Mouse (Mus musculus) gastrocnemius, adult 2 months (tissue): ENCODE results near the gene Fam83e. TPM values are rescaled to one million over a fixed set of nuclear protein-coding genes. Genes with fewer than 3 reads are reported as not detected.
A peak's percentile ranks its signal among the peaks of the same experiment; 100 is the strongest.

Experiments
- DNase-seq: peaks from one replicate; pipeline ENCODE4 v3.0.0; 2022
- H3K27ac ChIP-seq: fragments of 200-600 bp; 2 replicates; pipeline ENCODE4 v1.8.1; 2022; ENCODE audit warnings: mild to moderate bottlenecking
- H3K4me3 ChIP-seq: fragments of 200-600 bp; 2 replicates; pipeline ENCODE4 v1.8.1; 2022; ENCODE audit warnings: mild to moderate bottlenecking, moderate library complexity
- CTCF ChIP-seq: fragments of 200-600 bp; IDR thresholded peaks from 2 replicates; pipeline ENCODE4 v1.8.1; 2022; ENCODE audit warnings: antibody characterized with exemption, mild to moderate bottlenecking, moderate library complexity
- intact Hi-C: fragments of 180-260 bp; cut with DNase I; formaldehyde crosslinking; loops from one replicate; pipeline ENCODE4 v1.15.1; 2025
- total RNA-seq, 2 experiments: library from RNA; stranded (reverse); gene quantifications; 2 replicates each; pipeline ENCODE4 v1.2.3; 2021

The Fam83e gene
- total RNA-seq, 2 experiments from 2014 or later = 0.08 to 0.31 TPM

DNA sequence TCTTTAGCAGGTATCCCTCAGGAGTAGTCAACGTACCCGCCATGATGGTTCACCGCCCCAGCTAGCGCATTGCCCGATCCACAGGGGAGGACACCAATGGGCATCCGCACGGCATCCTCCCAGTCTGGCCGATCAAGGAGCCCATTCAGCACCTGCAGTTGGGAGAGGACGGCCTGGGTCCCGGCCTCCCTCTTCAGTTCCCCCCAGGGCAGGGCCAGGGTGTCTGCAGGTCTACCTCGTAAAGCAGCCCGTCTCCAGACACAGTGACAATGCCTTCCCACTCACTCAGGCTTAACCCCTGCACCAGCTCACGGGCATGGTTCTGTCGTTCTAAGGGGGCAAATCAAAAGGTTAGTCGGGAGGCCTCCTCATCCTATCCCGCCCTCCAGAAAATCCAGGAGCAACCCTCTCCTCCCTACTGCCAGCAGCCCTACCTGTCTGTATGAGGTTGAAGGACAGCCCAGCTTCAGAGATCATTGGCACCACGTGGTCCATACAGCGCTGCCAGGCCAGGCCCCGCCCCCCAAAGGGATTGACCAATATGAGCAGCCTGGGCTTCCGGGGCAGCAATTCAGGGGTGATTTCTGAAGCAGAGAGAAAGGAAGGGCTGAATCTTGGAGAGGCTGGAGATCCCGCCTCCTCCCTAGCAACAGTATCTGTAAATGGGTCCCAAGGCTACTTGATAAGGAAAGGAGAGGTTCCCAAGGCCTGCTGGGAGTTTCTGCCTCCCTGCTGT, 8.8 kb upstream of the Fam83e start:
- Histone ChIP-seq H3K27ac (peak overlapping the region; percentile 93), H3K4me3 (no peak overlapping the region)
- TF ChIP-seq CTCF = no peak
- DNase-seq = peak; percentile 77
- intact Hi-C loops = loop anchor here (10.0 kb wide), 2 partner anchors 1157 to 1337 kb away; partner anchors contain the start of gene Nr1h2

DNA sequence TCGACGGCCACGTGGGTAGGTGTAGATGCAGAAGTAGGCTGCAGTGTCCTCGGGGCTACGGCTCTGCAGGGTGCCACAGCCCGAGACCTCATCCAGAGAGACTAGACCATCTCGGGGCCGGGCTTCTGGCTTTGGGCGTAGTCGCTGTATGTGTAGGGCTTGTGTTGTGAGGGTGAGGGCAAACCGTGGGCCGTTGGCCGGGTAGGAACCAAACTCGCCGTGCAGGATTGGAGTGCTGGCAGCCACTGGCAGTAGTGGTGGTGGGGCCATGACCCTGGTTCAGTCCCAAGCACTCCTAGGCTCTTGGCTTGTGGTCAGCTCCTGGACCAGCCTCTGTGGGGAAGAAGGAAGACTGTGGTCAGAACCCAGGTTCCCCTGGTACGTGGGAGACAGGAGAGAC, 7.6 kb upstream of the Fam83e start:
- no peak overlapping the region for H3K27ac ChIP-seq
- H3K4me3 ChIP-seq = no peak overlapping the region
- intact Hi-C loops = loop anchor here (10.0 kb wide), 2 partner anchors 1159 to 1339 kb away; partner anchors contain the start of gene Nr1h2
- TF ChIP-seq CTCF = no peak
- peak; percentile 41 for DNase-seq

DNA sequence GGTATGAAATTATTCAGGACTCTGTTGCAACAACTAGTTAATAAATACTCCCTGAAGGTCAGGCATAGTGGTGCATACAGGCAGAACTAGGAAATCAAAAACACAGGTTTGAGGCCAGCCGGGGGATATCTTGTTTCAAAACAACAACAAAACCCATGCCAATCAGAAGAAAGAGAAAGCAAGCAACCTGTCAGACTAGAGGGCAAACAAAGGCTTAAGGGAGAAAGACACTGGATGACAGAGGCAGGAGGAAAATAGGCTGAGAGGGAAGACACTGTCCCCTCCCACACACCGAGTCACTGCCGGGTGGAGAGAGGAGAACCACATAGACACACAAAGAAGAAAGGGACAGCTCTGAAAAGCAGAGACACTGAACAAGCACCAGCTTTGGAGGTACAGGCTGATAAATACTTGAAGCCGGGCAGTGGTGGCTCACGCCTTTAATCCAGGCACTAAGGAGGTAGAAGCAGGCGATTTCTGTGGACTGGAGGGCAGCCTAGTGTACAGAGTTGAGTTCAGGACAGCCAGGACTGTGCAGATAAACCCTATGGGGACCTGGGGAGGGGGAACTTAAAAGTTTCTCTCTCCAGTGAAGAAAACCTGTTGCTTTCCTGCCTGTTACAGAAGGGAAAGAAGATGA, 7.0 kb upstream of the Fam83e start:
- Histone ChIP-seq H3K27ac (peak overlapping the region; percentile 94), H3K4me3 (peak overlapping the region; percentile 93)
- intact Hi-C loops = loop anchor here (10.0 kb wide), 2 partner anchors 1159 to 1339 kb away; partner anchors contain the start of gene Nr1h2
- DNase-seq = no peak
- TF ChIP-seq CTCF = no peak

DNA sequence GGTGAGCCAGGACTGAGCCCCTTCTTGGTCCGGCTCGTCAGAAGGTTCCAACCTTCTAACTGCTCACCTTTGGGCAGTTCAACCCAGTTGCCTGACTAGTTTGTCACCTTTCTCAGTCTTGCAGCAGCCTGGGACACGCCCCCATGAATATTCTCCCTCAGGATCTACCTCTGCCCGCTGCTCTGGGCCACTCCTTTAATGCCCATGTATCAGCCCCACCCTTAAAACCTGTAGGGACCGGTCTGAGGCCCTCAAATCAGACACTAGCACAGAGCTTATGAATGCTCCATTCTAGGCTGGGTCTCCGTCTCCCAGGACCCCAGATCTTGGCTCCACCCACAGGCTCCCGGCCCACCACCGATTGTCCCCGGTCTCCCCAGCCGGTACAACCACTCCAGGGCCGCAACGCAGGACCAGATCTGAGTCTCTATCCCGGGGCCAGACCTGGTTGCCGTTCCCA, 6.4 kb upstream of the Fam83e start:
- Histone ChIP-seq H3K27ac (peak overlapping the region; percentile 94), H3K4me3 (peak overlapping the region; percentile 93)
- no peak for DNase-seq
- intact Hi-C loops = loop anchor here (10.0 kb wide), 2 partner anchors 1160 to 1340 kb away; partner anchors contain the start of gene Nr1h2
- TF ChIP-seq CTCF = no peak

DNA sequence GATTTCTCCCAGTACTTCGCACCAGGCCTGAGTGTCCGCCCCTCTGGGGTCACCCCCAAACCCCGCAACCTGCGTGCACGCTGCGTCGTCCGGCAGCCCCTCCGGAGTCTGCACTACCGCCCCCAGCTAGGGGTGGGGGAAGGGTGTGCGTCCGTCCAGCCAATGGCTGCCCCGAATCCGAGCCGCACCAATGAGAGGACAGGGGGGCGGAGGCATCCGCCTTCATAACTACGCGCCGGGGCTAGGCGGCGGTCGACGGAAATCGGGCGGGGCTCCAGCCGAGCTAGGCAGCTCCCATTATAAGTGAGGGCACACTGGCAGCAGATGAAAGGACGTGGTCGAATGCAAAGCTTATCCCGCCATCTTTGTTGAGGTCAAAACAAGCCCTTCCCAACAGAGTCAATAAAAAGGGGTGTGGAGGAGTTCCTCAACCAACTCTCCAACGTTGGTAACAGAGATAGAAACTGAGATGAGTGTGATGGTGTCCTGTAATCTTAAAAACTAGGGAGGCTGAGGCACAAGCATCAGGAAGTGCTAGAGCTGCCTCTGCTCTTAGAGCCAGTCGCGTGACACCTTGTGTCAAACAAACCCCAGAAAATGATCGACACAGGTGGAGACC, 5.8 kb upstream of the Fam83e start, which contains the start of gene Rpl18:
Gene Rpl18 (plus strand): TSS at position 368 of the 619 bp plus-strand sequence.
- no peak for TF ChIP-seq CTCF
- Histone ChIP-seq H3K27ac (peak within 1 kb of the TSS; percentile 94), H3K4me3 (peak within 1 kb of the TSS; percentile 93)
- intact Hi-C loops = loop anchor here (10.0 kb wide), 2 partner anchors 1160 to 1340 kb away; partner anchors contain the start of gene Nr1h2
- DNase-seq = peak; percentile 99

DNA sequence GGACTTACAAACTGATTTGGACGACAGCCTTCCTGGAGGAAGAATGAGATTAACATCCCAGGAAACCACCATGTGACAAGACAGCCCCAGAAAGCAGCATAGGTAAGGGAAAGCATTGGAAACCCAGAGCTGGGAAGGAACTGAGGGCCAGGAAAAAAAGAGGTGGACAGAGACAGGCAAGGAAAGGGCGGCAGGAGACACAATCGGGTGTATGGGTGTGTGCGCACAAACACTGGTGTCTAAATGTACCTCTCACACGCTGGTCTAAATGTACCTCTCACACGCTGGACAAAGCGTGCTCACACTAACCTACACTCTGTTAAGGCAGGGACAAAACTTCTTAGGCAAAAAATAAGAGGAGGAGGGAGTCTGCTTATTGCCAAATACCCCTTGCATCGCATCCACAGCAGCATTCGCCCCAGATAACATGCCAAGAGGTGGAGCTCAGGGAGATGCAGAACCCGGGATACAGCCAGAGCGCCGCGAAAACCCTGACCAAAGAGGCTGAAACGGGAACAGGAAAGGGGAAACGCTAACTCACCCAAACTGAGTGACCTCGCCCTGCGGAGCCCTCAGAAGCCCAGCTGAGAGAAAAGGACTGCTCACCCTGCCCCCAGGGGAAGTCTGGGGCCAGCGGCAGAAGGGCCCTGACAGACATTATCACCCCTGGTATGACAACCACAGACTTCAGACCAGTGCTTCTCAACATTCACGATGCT, 5.1 kb upstream of the Fam83e start:
- intact Hi-C loops = loop anchor here (10.0 kb wide), 2 partner anchors 1161 to 1341 kb away; partner anchors contain the start of gene Nr1h2
- no peak for TF ChIP-seq CTCF
- Histone ChIP-seq H3K27ac (peak overlapping the region; percentile 94), H3K4me3 (peak overlapping the region; percentile 93)
- peak; percentile 47 for DNase-seq

DNA sequence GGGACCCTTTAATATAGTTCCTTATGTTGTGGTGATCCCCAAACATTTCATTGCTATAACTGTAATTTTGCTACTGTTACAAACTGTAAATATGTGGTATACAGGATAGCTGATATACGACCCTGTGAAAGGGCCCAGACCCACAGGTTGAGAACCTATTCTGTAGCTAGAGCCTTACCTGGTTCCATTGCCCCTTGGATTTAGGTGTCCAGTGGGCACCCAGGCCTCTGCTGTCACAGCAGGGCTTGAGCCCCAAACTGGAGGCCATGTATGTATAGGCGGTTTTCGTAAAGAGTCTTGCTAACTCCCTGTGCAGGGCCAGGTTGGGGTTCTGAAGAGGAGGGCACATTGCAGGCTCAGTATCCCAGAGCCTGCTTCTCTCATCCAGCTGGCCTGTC, 4.6 kb upstream of the Fam83e start:
- TF ChIP-seq CTCF = no peak
- peak overlapping the region; percentile 94 for H3K27ac ChIP-seq
- DNase-seq = no peak
- intact Hi-C loops = loop anchor here (10.0 kb wide), 2 partner anchors 1162 to 1342 kb away; partner anchors contain the start of gene Nr1h2
- peak overlapping the region; percentile 93 for H3K4me3 ChIP-seq

DNA sequence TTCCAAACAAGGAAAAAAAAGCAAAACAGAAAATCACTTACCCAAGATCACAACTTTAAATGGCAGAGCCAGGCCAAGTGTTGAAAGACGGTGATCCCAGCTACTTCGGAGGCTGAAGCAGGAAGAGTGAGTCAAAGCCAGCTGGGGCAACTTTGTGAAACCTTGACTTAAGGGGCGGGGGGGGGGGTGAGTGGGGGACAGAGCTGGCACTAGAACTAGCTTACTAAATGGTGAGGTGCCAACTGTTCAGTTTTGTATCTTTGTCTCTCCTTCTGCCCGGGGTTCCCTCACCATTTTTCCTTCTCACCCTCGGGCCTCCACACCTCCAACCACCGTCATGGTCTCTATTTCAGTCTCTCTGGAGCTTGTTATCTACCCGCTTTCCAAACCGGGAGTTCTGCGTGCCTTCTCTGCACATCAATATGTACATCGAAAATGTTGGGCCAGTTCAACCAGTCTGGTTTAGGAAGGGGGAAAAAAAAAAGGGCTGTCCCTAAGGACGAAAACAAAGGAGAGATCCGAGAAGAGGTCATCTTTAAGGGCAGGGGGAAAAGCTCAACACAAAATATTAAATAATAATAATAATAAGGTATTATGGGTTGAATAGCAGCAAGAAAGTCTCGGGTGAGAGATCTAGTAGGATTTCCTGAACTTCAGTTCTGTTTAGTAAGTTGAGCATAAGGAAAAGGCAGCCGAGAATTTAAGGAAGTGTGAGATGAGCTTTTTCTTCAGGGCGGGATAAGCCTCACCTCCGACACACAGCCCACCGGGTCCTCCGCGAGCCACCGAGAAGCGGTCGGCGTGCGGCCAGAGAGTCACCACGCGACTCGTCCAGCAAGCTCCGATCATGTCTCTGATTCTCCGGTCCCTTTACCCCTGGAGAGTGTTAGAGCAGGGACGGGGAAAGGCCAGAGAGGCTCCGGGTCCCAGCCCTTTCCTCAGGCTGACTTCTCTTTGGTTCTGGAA, 3.8 kb upstream of the Fam83e start:
- H3K4me3 ChIP-seq = peak overlapping the region; percentile 93
- intact Hi-C loops = loop anchor here (10.0 kb wide), 2 partner anchors 1162 to 1342 kb away; partner anchors contain the start of gene Nr1h2
- peak overlapping the region; percentile 94 for H3K27ac ChIP-seq
- no peak for DNase-seq
- no peak for TF ChIP-seq CTCF

DNA sequence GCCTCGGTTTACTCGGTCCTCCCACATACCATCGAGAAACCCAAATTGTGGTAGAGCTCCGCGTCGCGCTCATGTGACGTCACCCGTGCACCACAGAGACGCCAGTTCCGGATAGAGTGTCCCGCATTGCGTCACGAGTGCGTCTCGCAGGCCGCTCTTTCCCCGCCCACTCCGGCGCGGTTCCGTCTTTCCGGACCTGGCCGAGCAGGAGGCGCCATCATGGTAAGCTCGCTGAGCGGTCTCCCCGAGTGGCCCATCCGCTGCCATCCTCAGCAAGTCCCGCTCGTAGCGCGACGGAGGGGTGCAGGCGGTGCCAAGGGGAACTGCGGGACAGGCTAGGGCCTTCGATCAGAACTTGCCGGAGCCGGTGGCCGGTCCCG, 3.1 kb upstream of the Fam83e start, which contains the start of gene Sphk2:
Gene Sphk2 (minus strand): TSS at position 85 of the 380 bp plus-strand sequence.
- Histone ChIP-seq H3K27ac (peak within 1 kb of the TSS; percentile 94), H3K4me3 (peak within 1 kb of the TSS; percentile 93)
- peak; percentile 8; the same call in 1 of the 2 replicates for TF ChIP-seq CTCF
- peak; percentile 99 for DNase-seq
- intact Hi-C loops = loop anchor here (10.0 kb wide), 2 partner anchors 1163 to 1343 kb away; partner anchors contain the start of gene Nr1h2

DNA sequence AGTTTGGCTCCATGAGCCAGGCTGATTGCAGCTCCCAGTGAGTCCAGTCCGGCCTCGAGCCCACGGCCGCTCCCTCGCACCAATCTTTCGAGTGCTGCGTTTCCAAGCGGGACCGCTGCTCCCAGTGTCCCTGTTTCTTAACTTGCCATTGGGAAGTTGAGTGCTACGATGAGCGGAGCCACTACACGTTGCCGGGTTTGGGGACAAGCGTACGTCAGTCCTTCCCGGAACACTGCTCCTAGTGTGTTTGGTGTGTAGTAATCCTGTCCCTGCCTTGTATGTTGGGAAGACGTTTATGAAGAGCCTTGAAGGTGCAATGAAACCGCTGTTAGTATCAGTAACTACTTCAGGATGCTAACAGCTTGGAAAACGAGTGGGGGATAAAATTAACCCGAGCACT, 2.7 kb upstream of the Fam83e start:
- no peak for DNase-seq
- Histone ChIP-seq H3K4me3 (peak overlapping the region; percentile 93), H3K27ac (peak overlapping the region; percentile 94)
- no peak for TF ChIP-seq CTCF
- intact Hi-C loops = loop anchor here (10.0 kb wide), 2 partner anchors 1164 to 1344 kb away; partner anchors contain the start of gene Nr1h2

DNA sequence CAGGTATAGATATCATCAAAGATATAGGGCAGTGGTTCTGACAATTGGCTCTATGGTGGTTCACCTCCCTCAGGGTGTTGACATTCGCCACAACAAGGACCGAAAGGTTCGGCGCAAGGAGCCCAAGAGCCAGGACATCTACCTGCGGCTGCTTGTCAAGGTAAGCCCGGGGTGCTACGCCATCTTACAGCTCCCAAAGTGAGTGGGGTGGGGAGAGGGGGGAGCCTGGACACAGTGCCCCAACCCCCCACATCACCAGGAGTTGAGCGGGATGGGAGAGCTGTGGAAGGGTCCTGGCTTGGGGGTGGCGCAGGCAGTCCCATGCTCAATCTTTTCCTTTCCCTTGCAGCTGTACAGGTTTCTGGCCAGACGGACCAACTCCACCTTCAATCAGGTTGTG, 1.8 kb upstream of the Fam83e start:
- Histone ChIP-seq H3K27ac (peak overlapping the region; percentile 94), H3K4me3 (peak overlapping the region; percentile 93)
- no peak for DNase-seq
- TF ChIP-seq CTCF = no peak
- intact Hi-C loops = loop anchor here (10.0 kb wide), 2 partner anchors 1164 to 1344 kb away; partner anchors contain the start of gene Nr1h2
